Mouse (Mus musculus) urinary bladder, postnatal 10 days (tissue): ENCODE measurements around the gene Tcf7l1.

Source experiments
- DNase-seq: peaks from one replicate; pipeline ENCODE4 v3.0.0; 2022; ENCODE audit warnings: low spot score

The Tcf7l1 gene

DNA sequence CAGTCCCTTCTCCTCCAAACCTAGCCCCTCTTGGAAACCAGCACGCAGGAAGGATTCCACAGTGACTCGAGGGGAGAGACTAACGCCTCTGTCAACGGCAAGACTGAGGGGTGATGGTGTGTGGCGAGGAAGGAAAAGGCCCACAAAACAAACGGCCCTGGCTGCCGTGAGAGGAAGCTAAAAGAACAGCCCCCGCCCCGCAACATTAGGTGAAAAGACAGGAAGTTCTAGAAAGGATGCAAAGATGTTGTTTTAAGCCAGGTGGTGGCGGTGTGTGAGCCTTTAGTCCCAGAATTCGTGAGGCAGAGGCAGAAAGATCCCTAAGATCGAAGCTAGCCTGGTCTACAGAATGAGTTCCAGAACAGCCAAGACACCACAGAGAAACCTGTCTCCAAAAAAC, 43.3 kb downstream of the Tcf7l1 start:
- DNase-seq, result no peak

DNA sequence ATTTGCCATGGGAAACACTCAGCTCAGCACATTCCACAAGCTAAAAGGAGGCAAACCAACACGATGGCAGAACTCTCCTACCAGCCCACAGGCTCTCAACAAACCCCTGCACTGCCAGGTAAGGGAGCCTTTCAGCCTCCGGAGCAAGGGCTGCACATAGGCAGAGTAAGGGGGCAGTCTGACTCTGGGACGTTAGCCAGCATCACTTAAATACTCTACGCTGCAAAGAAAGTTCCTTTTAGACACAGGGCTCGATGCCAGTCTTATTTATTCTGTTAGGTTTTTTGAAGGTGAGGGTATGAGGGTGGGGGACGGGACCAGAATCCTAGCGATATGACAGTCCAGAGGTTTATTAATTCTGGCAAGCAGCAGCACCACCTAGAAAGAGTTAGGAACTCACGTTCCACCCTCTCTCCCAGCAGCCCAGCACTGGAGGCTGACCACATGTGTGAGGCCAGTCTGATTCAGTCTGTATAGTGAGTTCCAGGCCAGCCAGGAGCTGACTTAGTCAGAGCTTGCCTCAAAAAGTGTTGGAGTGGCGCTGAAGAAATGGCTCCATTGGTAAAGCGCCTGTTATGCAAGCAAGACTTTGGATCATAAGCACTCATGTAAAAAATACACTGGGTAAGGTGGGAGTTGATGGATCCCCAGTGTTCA, 44.8 kb downstream of the Tcf7l1 start:
- DNase-seq, result no peak

DNA sequence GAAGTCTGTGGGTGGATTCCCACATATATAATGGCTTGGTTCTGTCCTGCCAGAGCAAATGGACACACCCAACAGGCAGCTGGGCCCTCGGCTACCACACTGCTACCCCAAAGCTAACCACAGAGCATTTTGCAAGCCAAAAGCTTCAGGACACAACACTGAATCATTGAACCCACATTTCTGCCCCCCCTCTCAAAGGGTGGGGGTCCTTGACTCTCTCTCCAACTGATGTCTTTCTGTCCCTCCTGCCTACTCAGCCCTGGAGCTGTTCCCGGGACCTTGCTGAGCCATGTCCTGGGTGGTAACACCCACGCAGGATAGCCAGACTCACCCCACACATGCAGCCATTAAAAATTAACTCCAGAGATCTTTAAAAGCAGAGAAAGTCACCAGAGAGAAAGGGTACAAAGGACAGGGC, 45.4 kb downstream of the Tcf7l1 start:
- no peak for DNase-seq

DNA sequence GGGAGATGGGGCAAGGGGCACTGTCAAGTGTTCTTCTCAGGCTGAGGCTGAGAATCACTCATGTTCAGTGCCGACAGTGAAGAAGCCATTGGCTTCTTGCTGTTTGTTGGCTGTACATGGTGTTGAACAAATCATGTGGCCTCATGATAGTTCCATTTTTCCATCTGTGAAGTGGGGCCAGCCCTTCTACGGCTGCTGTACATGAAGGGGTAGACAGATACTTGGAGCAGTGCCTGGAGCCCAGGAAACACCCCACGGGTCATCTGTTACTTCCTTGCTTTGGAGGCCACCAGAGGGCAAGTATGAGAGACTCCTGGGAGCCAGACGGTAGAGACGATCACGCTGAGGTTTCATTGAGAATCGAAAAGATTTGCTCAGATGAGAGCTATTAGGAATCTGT, 46.7 kb downstream of the Tcf7l1 start:
- DNase-seq, result no peak

DNA sequence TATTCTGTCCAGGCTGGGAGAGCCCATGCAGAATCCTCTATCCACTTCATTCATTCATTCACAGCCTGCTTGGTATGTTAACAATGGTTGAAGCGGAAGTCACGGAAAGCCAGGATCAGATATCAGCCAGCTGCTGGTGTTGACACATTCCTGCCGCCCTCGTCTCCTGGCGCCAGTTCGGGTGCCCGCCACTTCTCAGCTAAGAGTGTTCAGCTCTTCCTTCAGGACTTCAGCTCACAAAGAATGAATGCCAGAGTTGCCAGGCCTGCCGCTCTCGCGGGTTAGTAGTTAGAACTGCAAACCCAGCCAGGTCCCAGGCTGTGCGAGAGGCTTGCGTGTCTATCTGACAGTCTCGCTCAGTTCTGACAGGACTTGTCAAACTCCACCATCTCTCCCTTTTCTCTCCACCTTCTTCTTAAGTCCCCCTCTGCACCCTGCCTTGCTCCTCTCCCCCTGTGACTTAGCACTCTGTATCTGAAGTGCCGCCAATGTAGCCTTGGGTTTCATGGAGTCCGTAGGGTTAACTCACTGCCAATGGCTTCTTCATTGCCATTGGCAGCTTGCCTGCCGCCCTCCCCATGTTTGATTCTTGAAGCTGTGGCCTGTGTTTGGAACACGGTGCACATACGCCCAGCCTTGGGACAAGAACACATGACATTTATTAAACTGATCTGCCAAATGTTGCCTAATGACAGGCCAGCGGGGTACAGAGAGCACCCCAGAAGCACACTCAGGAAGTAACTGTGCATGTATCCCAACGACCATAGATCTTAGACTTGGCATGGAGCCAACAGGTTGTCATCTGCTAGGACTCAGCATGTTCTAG, 48.2 kb downstream of the Tcf7l1 start:
- DNase-seq, result no peak

DNA sequence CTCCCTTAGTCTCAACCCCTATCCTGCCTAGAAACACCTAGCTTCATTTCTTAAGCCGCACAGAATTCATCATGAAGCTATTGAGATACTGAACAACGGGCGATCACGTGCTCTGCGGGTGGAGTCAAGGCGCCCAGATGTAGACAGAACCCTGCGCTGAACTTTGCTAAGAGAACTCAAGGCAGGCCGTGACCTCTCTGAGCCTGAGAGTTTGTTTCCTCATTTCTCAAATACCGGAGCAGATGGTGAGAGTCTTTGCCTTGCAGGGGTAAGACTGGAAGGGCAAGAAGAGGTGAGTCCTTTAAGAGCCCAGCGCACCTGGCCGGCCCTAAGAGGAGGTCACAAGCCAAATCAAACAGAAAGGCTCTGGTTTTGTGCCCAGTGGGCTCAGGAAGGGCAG, 52.2 kb downstream of the Tcf7l1 start:
- no peak for DNase-seq

DNA sequence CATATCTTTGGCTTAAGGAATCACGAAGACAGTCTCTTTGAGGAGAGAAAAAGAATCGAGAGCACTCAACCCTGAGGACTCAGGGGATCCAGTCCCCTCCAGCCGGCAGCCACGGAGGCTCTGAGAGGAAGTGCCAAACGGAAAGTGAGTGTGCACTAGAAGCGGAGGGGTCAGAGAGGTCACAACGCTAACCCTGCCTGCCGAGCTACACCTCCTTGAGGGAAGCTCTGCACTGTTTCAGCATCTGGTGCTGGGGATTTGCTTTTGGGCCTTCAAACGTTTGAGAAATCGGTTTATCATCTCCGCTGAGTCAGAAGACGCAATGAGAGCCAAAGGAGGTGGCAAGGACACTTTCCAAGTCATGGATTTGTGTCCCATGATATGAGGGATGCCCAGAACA, 53.8 kb downstream of the Tcf7l1 start:
- DNase-seq, result no peak

DNA sequence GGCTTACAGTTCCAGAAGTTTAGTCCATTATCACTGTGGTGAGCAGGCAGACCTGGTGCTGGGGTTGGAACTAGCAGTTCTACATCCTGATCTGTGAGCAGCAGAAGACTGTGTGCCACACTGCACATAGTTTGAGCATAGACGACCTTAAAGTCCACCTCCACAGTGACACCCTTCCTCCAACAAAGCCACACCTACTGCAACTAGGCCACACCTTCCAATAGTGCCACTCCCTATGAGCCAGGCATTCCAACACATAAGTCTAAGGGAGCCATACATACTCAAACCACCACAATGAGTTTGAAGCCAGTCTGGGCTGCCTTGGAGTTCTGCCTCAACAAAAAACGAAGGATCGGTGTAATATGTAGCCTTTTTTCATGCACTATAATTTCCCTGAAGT, 55.7 kb downstream of the Tcf7l1 start:
- DNase-seq, result no peak

DNA sequence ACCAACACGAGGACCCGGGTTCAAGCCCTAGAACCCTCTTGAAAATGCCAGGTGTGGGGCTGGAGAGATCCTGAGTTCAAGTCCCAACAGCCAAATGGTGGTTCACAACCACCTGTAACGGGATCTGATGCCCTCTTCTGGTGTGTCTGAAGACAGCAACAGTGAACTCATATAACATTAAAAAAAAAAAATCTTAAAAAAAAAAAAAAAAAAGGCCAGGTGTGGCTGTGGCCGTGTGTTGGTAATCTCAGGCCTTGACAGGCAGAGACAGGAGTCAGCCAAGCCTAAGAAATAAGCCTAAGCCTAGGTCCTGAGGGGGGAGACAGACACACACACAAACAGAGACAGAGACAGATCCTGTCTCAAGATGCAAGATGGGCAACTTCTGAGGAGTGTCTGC, 56.9 kb downstream of the Tcf7l1 start:
- no peak for DNase-seq

DNA sequence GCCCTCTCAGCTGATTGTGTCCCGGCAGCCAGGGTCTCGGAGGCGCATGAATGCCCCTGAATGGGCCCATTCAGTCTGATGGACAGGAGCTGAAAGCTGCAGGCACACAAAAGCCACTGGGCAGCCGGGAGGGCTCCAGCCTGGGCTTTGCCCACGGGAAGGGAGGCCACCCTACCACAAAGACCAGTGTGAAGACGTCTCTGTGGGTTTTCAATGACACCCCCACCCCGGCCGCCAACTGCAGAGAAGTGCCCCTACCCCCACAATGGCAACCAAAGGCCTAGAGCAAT, 58.5 kb downstream of the Tcf7l1 start:
- DNase-seq, result no peak

DNA sequence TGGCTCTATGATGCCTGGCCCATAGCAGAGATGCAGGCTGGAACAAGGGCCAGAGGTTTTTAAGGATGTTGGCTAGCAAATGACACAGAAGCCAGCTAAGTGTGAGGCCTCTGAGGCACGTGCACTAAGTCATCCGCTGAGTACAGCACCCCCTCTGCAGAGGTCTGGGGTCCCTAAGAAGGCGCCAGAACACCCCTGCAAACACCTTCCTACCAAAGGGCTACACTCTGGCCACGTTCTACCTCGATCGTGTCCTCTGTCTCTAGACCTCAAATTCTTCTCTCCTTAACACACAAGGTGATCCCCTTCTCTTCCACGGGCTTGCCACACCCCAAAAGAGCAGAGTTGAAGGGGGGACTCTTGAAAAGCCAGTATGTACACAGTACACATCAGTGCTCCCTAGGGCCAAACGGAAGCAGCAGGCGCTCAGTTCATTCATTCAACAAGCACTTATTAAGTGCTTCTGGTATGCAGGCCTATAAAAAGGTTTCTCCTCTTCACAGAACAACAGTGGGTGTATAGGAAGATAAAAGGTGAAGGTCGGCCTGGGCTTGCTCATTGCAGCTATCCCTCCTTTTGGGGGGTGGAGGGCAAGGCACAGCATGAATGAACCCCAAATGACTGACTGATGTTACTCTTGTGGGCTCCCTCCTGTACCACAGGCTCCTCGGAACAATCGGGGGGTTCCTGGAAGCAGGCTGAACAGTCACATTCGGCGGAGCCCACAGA, 59.1 kb downstream of the Tcf7l1 start:
- DNase-seq, result no peak

DNA sequence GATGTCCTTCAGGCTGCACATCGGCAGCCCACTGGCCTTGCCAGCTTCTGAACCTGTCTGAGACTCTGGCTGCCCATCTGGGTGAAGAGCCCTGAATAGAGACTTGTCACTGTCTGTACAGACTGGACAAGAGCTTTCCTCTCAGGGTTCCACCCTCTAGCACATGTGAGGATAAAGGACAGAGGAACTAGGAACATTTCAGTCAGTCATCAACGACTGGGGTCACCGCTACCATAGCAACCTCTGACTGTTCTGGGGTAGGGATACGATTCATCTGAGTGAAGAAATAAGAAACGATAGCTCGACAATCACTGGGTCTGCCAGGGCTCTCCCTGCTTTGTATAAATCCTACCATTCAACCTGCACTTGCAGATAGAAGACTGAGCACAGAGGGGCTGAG, 61.2 kb downstream of the Tcf7l1 start:
- no peak for DNase-seq

DNA sequence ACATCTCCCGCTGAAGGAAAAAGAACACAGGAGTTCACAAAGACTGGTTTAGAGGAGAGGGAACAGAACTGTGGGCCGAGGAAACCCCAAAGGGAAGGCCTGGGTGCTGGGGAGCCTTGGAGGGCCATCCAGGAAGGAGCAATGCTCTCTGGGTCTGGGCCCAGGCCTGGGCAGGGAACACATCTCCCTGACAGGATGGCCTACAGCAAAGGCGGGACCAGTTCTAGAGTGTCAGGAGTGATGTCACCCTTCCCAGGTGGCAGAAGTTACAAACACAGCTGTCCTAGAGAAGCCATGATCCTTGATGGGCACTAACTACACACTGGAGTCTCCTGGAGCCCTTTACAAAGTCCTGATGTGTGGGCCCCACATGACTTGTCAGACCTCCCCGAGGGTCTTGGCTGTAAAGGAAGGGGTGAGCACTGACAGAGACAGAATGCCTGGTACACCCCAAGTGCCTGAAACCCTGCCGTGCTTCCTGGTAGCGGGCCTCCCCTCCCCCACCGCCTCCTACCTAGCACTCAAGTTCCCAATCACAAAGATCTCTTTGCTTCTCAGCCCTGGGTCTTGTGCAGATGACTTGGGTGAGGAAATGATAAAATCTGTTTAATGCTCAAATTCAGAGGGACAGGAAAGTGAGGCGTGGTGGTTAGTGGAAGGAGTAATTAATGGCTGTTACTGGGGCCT, 64.4 kb downstream of the Tcf7l1 start:
- DNase-seq, result no peak

DNA sequence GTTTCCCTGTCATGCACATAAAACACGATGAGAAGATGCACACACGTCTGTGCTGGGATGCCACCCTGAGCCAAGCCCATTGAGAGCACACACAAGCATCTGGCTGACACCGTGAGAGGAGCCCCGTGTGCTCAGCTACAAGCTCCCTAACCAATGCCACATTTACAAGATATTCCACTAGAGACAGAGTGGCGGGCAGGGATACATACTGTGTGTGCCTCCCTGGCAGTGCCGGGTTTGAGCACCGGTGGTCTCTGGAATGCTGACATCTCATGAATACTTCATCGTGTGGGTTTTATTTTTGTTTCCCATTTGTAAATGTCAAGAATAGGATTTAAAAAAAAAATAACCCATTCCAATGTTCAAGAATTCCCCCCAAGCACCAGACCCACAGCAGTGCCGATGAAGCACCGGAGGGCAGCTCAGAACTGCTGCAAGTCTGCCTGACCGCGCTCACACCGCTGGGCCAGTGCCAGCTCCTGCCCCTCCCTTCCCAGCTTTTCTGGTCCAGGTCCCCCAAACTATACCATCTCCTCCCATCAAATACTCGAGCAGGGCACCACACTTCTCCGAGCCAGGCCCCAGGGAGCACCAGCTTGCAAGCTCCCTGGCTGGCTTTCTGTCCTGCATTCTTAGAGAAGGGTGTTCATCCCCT, 65.2 kb downstream of the Tcf7l1 start:
- DNase-seq, result no peak

DNA sequence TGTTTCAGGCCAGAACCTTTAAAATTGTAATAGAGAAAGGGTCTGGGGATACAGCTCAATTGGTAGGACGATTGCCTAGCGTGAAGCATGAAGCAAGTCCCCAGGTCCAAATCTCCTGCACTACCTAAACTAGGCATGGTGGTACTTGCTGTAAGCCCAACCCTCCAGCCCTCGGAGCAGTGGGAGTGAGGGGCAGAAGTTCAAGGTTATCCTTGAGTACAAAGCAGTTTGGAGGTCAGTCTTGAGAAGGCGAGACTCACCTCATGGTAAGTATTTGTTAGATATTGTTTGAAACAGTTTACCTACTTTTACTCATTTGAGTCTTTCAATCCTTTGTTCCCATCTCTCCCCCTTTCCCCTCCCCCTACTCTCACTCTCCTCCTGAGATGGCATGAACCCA, 65.9 kb downstream of the Tcf7l1 start:
- DNase-seq, result no peak

DNA sequence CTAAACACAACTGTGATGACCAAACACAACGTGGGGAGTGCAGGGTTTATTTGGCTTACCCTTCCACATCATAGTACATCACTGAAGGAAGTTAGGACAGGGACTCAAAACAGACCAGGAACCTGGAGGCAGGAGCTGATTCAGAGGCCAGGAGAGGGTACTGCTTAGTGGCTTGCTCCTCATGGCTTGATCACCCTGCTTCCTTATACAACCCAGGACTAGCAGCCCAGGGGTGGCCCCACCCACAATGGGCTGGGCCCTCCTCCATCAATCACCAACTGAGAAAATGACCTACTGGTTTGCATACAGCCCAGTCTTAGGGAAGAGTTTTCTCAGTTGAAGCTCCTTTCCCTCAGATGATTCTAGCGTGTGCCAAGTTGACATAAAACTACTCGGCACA, 68.2 kb downstream of the Tcf7l1 start:
- DNase-seq, result no peak

DNA sequence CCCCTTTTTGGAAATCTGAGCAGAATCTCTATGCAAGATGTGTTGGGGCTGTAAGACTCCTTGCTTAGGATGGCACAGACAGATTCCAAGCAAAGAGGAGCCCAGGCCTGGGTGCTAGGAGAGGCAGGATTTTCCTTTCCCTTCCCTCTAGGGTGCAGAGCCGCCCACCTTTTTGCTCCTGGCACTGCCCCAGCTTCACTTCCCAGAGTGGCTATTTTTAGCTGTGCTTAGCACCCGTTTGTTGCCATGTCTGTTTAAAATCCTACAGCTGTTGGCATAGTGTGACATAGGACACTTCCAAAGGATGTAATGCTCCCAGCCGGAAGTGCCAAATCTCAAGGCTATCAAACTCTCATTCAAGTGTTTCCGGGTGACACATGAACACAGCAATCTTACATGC, 74.3 kb downstream of the Tcf7l1 start:
- DNase-seq, result no peak

DNA sequence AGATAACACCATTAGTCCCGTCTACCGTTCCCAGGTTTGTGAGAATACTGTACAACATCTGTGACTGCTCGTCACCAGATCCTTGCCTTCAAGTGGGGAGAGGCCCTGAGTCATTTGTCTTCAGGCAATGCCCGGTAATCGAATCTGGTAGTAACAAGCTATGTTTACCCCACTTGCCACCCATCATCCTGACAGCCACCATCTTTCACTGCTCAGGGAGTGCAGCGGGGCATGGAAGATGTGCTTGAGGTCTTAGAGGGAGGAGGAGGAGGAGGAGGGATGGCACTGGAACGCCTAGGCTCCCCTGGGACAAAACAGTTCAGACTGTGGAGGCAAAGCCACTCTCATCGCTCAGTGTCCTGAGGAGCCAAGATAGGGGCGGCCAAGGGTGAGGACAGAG, 74.8 kb downstream of the Tcf7l1 start:
- no peak for DNase-seq

DNA sequence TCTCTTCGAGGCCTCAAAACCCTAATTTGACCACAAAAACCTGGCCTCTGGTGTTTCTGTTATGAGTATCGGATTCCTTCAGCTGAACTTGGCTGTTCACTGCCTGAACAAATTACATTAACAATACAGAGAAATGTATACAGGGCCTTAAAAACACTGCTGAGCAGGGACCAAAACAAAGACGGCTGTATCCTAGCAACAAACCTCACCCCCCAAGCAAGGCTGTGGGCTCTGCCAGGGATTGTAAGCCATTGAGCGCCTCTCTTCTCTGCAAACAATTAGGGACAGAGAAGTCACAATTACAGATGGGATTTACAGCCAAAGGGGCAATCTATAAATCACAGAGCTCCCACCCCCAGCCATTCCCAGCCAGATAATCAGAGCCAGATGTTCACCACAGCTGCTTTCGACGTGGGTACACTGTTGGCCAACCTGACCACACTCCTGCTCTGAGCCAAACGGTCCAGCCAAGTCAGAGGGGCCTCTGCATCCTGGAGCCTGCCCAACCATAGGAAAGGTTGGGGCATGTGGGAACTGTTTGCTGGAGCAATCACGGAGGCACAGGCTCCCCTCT, 77.5 kb downstream of the Tcf7l1 start:
- no peak for DNase-seq

DNA sequence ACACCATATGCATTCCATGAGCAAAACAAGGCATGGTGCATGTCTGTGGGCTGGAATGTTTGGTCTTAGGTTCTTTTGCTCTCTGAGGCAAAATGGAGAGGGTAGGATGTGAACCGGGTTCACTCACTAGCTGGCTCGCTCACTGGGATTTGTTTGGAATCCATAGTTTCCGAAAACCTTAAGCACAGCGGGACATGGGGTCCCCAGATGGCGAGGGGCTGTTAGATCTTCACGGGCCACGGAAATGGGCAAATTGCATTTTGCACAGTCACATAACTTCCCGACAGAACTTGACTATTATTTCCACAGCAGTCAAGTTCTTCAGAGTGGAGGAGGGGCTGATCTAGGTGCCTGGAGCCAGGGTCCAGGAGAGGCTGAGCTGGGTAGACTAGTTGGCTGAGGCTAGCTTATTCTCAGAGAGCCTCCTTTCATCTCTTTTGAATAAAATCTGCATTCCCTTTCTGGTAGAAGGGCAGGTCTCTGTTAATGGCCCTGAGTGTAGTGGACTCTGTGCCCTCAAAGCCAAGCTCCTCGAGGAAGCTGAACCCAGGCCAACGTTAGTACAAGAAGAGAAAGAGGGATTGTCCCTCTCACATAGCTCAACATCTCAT, 78.1 kb downstream of the Tcf7l1 start:
- no peak for DNase-seq

DNA sequence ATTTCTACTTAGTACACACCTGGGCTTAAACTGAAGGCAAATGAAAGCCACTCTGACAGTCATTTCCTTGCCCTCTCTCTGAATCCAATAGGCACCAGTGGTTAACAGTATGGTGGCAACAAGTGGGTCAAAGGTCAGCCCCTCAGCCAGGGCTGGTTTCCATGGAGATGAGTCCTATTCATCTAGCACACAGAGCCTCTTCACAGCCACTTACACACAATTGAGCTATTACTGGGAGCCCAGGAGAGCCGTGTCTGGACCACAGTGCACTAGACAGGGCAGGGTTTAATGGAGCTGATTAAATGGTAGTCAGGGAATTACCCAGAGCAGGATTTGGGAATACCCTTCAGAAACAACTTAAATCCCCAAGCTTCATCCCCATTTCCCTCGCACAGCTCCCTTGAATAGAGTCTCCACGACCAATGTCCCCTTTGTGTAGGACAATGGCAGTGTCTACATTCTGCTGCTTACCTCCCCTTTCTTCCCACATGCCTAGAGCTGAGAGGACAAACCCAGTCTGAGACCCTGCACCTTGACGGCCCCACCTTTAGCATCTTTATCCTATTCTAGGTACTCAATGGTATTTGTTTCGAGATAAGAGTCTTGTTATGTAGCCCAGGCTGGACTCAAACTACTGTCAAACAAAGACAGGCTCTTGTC, 89.5 kb downstream of the Tcf7l1 start:
- no peak for DNase-seq
